Mouse (Mus musculus): ENCODE data around the gene Thsd7a. TPM values are rescaled to one million over a fixed set of nuclear protein-coding genes. Genes with fewer than 3 reads are reported as not detected.

The Thsd7a gene
- polyA plus RNA-seq, 1 experiment, result 8.9 TPM

GRCm38 (mm10) chr6:12752297-12752696 lies 3.1 kb upstream of the Thsd7a start:
- no peak overlapping the region for H3K4me3 ChIP-seq (ENCODE audit: insufficient read depth, low read length)
- TF ChIP-seq POLR2A (IDR thresholded peaks at IDR 0.05; ENCODE audit: extremely low read depth, insufficient read depth, low read length) (no peak), CTCF (IDR thresholded peaks at IDR 0.05; ENCODE audit: extremely low read depth, insufficient read depth, low read length) (no peak)
- H3K4me1 ChIP-seq (ENCODE audit: control insufficient read depth, insufficient read depth, low read length), result no peaks in the 10 kb centered on the region
- H3K27ac ChIP-seq (ENCODE audit: insufficient read depth, low read length), result no peak overlapping the region

GRCm38 (mm10) chr6:12750441-12750840 lies 1.2 kb upstream of the Thsd7a start:
- no peak overlapping the region for H3K4me3 ChIP-seq (ENCODE audit: insufficient read depth, low read length)
- H3K4me1 ChIP-seq (ENCODE audit: control insufficient read depth, insufficient read depth, low read length), result no peaks in the 10 kb centered on the region
- TF ChIP-seq POLR2A (IDR thresholded peaks at IDR 0.05; ENCODE audit: extremely low read depth, insufficient read depth, low read length) (no peak), CTCF (IDR thresholded peaks at IDR 0.05; ENCODE audit: extremely low read depth, insufficient read depth, low read length) (no peak)
- no peak overlapping the region for H3K27ac ChIP-seq (ENCODE audit: insufficient read depth, low read length)

GRCm38 (mm10) chr6:12749531-12750210 lies 461 bp upstream of the Thsd7a start:
- Histone ChIP-seq H3K4me3 (ENCODE audit: insufficient read depth, low read length) (peak overlapping the region; percentile 89), H3K27ac (ENCODE audit: insufficient read depth, low read length) (peak overlapping the region; percentile 34; the same call in 1 of the 2 replicates), H3K4me1 (ENCODE audit: control insufficient read depth, insufficient read depth, low read length) (no peaks in the 10 kb centered on the region)
- no peak for TF ChIP-seq CTCF (IDR thresholded peaks at IDR 0.05; ENCODE audit: extremely low read depth, insufficient read depth, low read length)
- 0 out of 2 replicates have a peak, but pooled peaks have one; percentile 2 for TF ChIP-seq POLR2A (IDR thresholded peaks at IDR 0.05; ENCODE audit: extremely low read depth, insufficient read depth, low read length)

GRCm38 (mm10) chr6:12748454-12748786 lies 790 bp downstream of the Thsd7a start:
- no peak for TF ChIP-seq CTCF (IDR thresholded peaks at IDR 0.05; ENCODE audit: extremely low read depth, insufficient read depth, low read length)
- TF ChIP-seq POLR2A (IDR thresholded peaks at IDR 0.05; ENCODE audit: extremely low read depth, insufficient read depth, low read length), result no peak
- Histone ChIP-seq H3K27ac (ENCODE audit: insufficient read depth, low read length) (peak overlapping the region; percentile 34), H3K4me3 (ENCODE audit: insufficient read depth, low read length) (peak overlapping the region; percentile 89)

GRCm38 (mm10) chr6:12747856-12748450 lies 1.3 kb downstream of the Thsd7a start:
- H3K4me1 ChIP-seq (ENCODE audit: control insufficient read depth, insufficient read depth, low read length), result no peaks in the 10 kb centered on the region
- peak overlapping the region; percentile 89 for H3K4me3 ChIP-seq (ENCODE audit: insufficient read depth, low read length)
- TF ChIP-seq POLR2A (IDR thresholded peaks at IDR 0.05; ENCODE audit: extremely low read depth, insufficient read depth, low read length), result no peak
- no peak for TF ChIP-seq CTCF (IDR thresholded peaks at IDR 0.05; ENCODE audit: extremely low read depth, insufficient read depth, low read length)
- no peak overlapping the region for H3K27ac ChIP-seq (ENCODE audit: insufficient read depth, low read length)

More at GRCm38 (mm10) chr6:12748454-12748786, 790 bp downstream of the Thsd7a start:
- H3K4me1 ChIP-seq (ENCODE audit: control insufficient read depth, insufficient read depth, low read length), result no peaks in the 10 kb centered on the region

GRCm38 (mm10) chr6:12742791-12743190 lies 6.4 kb downstream of the Thsd7a start:
- TF ChIP-seq POLR2A (IDR thresholded peaks at IDR 0.05; ENCODE audit: extremely low read depth, insufficient read depth, low read length), result no peak
- H3K4me1 ChIP-seq (ENCODE audit: control insufficient read depth, insufficient read depth, low read length), result no peaks in the 10 kb centered on the region
- no peak overlapping the region for H3K4me3 ChIP-seq (ENCODE audit: insufficient read depth, low read length)
- no peak overlapping the region for H3K27ac ChIP-seq (ENCODE audit: insufficient read depth, low read length)

GRCm38 (mm10) chr6:12733924-12734323 lies 15.3 kb downstream of the Thsd7a start:
- TF ChIP-seq CTCF (IDR thresholded peaks at IDR 0.05; ENCODE audit: extremely low read depth, insufficient read depth, low read length) (no peak), POLR2A (IDR thresholded peaks at IDR 0.05; ENCODE audit: extremely low read depth, insufficient read depth, low read length) (no peak)
- Histone ChIP-seq H3K27ac (ENCODE audit: insufficient read depth, low read length) (no peak overlapping the region), H3K4me3 (ENCODE audit: insufficient read depth, low read length) (no peak overlapping the region), H3K4me1 (ENCODE audit: control insufficient read depth, insufficient read depth, low read length) (no peaks in the 10 kb centered on the region)

- Histone ChIP-seq H3K4me1 (ENCODE audit: control insufficient read depth, insufficient read depth, low read length) (no peaks in the 10 kb centered on the region), H3K27ac (ENCODE audit: insufficient read depth, low read length) (no peak overlapping the region), H3K4me3 (ENCODE audit: insufficient read depth, low read length) (no peak overlapping the region)
- TF ChIP-seq CTCF (IDR thresholded peaks at IDR 0.05; ENCODE audit: extremely low read depth, insufficient read depth, low read length), result no peak
- no peak for TF ChIP-seq POLR2A (IDR thresholded peaks at IDR 0.05; ENCODE audit: extremely low read depth, insufficient read depth, low read length)
Observed at GRCm38 (mm10) chr6:12716071-12716470, 33.1 kb downstream of the Thsd7a start.

- no peaks in the 10 kb centered on the region for H3K4me1 ChIP-seq (ENCODE audit: control insufficient read depth, insufficient read depth, low read length)
- TF ChIP-seq POLR2A (IDR thresholded peaks at IDR 0.05; ENCODE audit: extremely low read depth, insufficient read depth, low read length) (no peak), CTCF (IDR thresholded peaks at IDR 0.05; ENCODE audit: extremely low read depth, insufficient read depth, low read length) (no peak)
- H3K4me3 ChIP-seq (ENCODE audit: insufficient read depth, low read length), result no peak overlapping the region
- no peak overlapping the region for H3K27ac ChIP-seq (ENCODE audit: insufficient read depth, low read length)
Observed at GRCm38 (mm10) chr6:12712581-12712980, 36.6 kb downstream of the Thsd7a start.

GRCm38 (mm10) chr6:12702925-12703324 lies 46.3 kb downstream of the Thsd7a start:
- Histone ChIP-seq H3K4me1 (ENCODE audit: control insufficient read depth, insufficient read depth, low read length) (no peaks in the 10 kb centered on the region), H3K4me3 (ENCODE audit: insufficient read depth, low read length) (no peak overlapping the region), H3K27ac (ENCODE audit: insufficient read depth, low read length) (no peak overlapping the region)
- TF ChIP-seq CTCF (IDR thresholded peaks at IDR 0.05; ENCODE audit: extremely low read depth, insufficient read depth, low read length) (no peak), POLR2A (IDR thresholded peaks at IDR 0.05; ENCODE audit: extremely low read depth, insufficient read depth, low read length) (no peak)

All from cortical plate, adult 2 months (tissue).